Mouse (Mus musculus) bone marrow macrophage, adult 2 months (primary cell): Measurements from ENCODE around the gene Tpst1. TPM values are rescaled to one million over a fixed set of nuclear protein-coding genes. Genes with fewer than 3 reads are reported as not detected.
A peak's percentile ranks its signal among the peaks of the same experiment; 100 is the strongest.

ENCODE experiments used
- H3K27ac ChIP-seq: 2 replicates; pipeline ENCODE4 v1.5.1; 2012; ENCODE audit warnings: low read depth, low read length; ENCODE audit not compliant: insufficient read depth
- H3K4me1 ChIP-seq: 2 replicates; pipeline ENCODE4 v1.6.1; 2012; ENCODE audit warnings: low read length; ENCODE audit not compliant: control insufficient read depth, insufficient read depth
- H3K4me3 ChIP-seq: 2 replicates; pipeline ENCODE4 v1.5.1; 2012; ENCODE audit warnings: mild to moderate bottlenecking, low read length, moderate library complexity; ENCODE audit not compliant: insufficient read depth
- CTCF ChIP-seq: IDR thresholded peaks from 2 replicates; pipeline ENCODE4 v1.5.1; 2012; ENCODE audit warnings: low read depth, mild to moderate bottlenecking, low read length, moderate library complexity
- POLR2A ChIP-seq: IDR thresholded peaks from 2 replicates; pipeline ENCODE4 v1.6.1; 2012; ENCODE audit warnings: mild to moderate bottlenecking, low read depth, low read length, borderline replicate concordance
- polyA plus RNA-seq: library from polyadenylated mRNA; stranded (reverse); fragments of >200 nt; gene quantifications from 2 replicates; pipeline ENCODE4 v1.2.4, GENCODE M21; 2012; ENCODE audit not compliant: missing spikeins, insufficient read depth, insufficient read length

Gene Tpst1
- polyA plus RNA-seq, 1 experiment: 14.7 TPM

DNA sequence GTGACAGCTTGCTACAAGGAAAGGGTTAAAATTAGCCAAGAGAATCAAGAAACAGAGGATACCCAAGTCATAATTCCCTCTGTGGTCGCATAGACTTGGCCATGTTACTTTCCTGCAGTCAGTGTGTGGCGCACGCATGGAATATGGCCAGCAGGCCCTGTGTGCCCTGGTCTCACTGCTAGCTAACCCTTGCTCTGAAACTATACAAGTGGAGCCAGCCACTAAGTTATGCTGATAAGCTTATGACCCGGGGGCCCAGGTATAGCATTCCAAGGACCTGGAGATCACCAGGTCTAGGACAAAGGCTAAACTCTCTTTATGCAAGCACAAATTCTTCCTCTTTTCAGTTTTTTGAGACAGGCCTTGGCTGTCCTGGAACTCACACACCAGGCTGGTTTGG lies 32.3 kb upstream of the Tpst1 start:
- Histone ChIP-seq H3K4me1 (peaks cover 5% of the 10 kb centered on the region), H3K27ac (no peak overlapping the region), H3K4me3 (no peak overlapping the region)
- TF ChIP-seq POLR2A (no peak), CTCF (no peak)

- TF ChIP-seq CTCF: no peak
- no peak for TF ChIP-seq POLR2A
- Histone ChIP-seq H3K4me1 (peaks cover 5% of the 10 kb centered on the region), H3K27ac (no peak overlapping the region), H3K4me3 (no peak overlapping the region)
Measured at GRCm38 (mm10) chr5:130041262-130041661, 31.9 kb upstream of the Tpst1 start.

GRCm38 (mm10) chr5:130043741-130044140 lies 29.4 kb upstream of the Tpst1 start:
- Histone ChIP-seq H3K4me3 (no peak overlapping the region), H3K4me1 (peaks cover 5% of the 10 kb centered on the region), H3K27ac (no peak overlapping the region)
- no peak for TF ChIP-seq POLR2A
- TF ChIP-seq CTCF: no peak

DNA sequence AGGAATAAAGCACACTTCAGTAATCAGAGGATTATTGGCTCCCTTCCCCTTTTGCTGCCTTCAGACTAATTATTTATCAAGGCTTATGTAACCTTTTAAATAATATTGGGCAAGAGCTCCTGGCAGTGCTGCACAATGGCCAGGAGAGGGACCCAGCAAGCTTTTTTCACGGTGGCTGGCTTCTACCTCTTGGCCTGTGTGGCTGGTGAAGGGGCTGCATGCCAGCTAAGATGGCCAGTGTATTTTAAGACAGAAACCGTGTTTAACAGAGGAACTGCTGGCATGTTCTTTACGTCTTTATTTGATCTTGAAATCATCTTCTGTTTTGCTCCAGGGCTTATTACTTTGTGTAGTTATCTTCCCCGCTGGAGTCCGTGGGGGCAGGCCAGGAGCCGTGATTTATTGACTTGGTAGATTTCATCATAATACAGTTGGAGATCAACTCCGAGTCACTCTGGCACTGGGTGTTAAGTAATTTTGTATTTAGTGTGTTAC lies 28.9 kb upstream of the Tpst1 start:
- Histone ChIP-seq H3K27ac (no peak overlapping the region), H3K4me1 (peaks cover 5% of the 10 kb centered on the region), H3K4me3 (no peak overlapping the region)
- TF ChIP-seq CTCF: peak; percentile 39; the same call in 1 of the 2 replicates
- TF ChIP-seq POLR2A: no peak

- H3K4me1 ChIP-seq: peaks cover 5% of the 10 kb centered on the region
- no peak overlapping the region for H3K27ac ChIP-seq
Measured at GRCm38 (mm10) chr5:130046100-130046499, 27.0 kb upstream of the Tpst1 start.

GRCm38 (mm10) chr5:130046589-130046988 lies 26.5 kb upstream of the Tpst1 start:
- TF ChIP-seq POLR2A: no peak
- no peak for TF ChIP-seq CTCF
- peaks cover 3% of the 10 kb centered on the region; the same call in 1 of the 2 replicates for H3K4me1 ChIP-seq
- no peak overlapping the region for H3K27ac ChIP-seq

More at GRCm38 (mm10) chr5:130046100-130046499, 27.0 kb upstream of the Tpst1 start:
- TF ChIP-seq CTCF (no peak), POLR2A (no peak)
- H3K4me3 ChIP-seq: no peak overlapping the region

GRCm38 (mm10) chr5:130047013-130047412 lies 26.1 kb upstream of the Tpst1 start:
- no peak overlapping the region for H3K27ac ChIP-seq
- peaks cover 3% of the 10 kb centered on the region; the same call in 1 of the 2 replicates for H3K4me1 ChIP-seq
- no peak overlapping the region for H3K4me3 ChIP-seq
- peak; percentile 52 for TF ChIP-seq CTCF
- TF ChIP-seq POLR2A: no peak

More at GRCm38 (mm10) chr5:130046589-130046988, 26.5 kb upstream of the Tpst1 start:
- no peak overlapping the region for H3K4me3 ChIP-seq

- Histone ChIP-seq H3K4me1 (peaks cover under 1% of the 10 kb centered on the region; the same call in 1 of the 2 replicates), H3K4me3 (no peak overlapping the region), H3K27ac (no peak overlapping the region)
- TF ChIP-seq CTCF (no peak), POLR2A (no peak)
Measured at GRCm38 (mm10) chr5:130048786-130049520, 24.2 kb upstream of the Tpst1 start.

DNA sequence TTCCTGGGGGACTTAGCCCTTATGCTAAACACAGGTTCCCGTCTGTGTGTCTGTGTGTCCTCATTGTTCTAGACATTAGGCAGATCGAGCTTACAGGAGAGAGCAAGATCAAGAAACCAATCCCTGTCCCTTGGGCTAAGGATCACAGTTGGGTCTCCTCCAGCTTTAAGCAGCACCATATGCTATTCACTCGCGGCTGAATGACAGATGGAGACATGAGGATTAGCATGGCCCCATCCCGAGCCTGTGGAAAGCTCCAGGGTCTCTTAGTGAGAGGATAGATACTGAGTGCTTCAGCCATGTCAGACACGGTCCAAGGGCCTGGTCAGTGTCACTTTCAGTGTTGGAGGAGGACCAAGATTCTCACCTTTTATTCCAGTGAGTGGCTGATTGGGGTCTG lies 22.7 kb upstream of the Tpst1 start:
- TF ChIP-seq CTCF (no peak), POLR2A (no peak)
- no peak overlapping the region for H3K27ac ChIP-seq
- H3K4me3 ChIP-seq: no peak overlapping the region
- no peaks in the 10 kb centered on the region for H3K4me1 ChIP-seq
